Mouse (Mus musculus) adrenal gland, postnatal 36 days (tissue): Measurements from ENCODE around the gene Naip5. TPM values are rescaled to one million over a fixed set of nuclear protein-coding genes. Genes with fewer than 3 reads are reported as not detected.

Source experiments
- total RNA-seq, 2 experiments: library from RNA; stranded (reverse); gene quantifications; 2 replicates each; pipeline ENCODE4 v1.2.3; 2021

Gene Naip5
- total RNA-seq, 2 experiments from 2014 or later: 1.3 to 9.1 TPM

Other genes with a start within 250 kb of the Naip5 start
- 10 to 100 TPM; 60.4 to 82.2 TPM for gene Mccc2, start 230.7 kb downstream of the Naip5 start, total RNA-seq
- 10 to 100 TPM; 25.4 to 38.1 TPM for gene Bdp1, start 142.3 kb downstream of the Naip5 start, total RNA-seq
- gene Serf1, start 138.3 kb downstream of the Naip5 start, total RNA-seq: 10 to 100 TPM; 13.9 to 21.7 TPM
- gene Smn1, start 121.5 kb downstream of the Naip5 start, total RNA-seq: 10 to 100 TPM; 31.8 to 40.8 TPM
- 1 to 10 TPM; 1.6 to 1.7 TPM for gene Naip2, start 44.2 kb downstream of the Naip5 start, total RNA-seq
- gene Naip6, start 71.4 kb upstream of the Naip5 start, total RNA-seq: under 1 TPM; 0.13 to 0.33 TPM
- gene Naip1, start 206.5 kb upstream of the Naip5 start, total RNA-seq: under 1 TPM; 0.17 to 0.30 TPM
- gene Gtf2h2, start 246.3 kb upstream of the Naip5 start, total RNA-seq: 10 to 100 TPM; 24.5 to 30.5 TPM